Mouse (Mus musculus): Measurements from ENCODE around the gene Snx27. TPM values are rescaled to one million over a fixed set of nuclear protein-coding genes. Genes with fewer than 3 reads are reported as not detected.

Snx27 gene
- polyA plus RNA-seq, 1 experiment: 19.0 TPM

DNA sequence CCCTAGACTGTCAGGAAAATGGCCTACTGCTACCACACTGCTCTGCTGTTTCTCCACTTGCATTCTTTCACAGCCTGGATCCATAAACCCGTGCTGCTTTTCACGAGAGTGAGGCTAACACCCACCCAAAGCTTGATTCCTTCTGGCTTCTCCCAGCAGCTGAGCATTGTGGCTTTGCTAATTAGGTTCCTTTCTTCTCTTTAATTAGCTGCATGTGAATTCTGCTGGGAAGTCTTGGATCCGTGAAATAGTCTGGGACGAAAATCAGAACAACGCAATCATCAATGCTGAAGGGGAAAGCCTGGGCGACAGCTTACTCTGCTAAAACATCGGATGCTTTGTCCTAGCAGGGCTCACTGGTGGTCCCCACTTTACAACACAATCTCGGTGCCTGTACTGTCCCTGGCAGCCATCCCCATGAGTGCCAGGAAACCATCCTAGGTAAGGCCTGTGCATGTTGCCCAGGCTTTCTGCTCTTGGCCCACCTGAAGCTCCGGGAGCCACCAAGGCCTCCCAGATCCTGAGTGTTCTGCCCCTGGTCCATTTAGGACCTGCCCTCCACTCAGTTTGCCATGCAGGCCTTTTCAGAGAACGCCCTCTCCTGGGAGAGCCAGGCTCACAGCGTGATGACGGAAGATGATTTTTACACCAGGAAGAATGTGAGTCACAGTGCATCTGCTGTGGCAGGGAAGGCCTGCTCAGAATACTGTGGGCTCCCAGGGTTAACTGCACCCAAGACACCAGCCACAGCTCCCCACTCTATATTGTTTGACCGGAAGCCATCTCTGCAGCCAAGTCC lies 116.7 kb downstream of the Snx27 start:
- H3K27ac ChIP-seq (ENCODE audit: control insufficient read depth, insufficient read depth, low read depth, low read length): no peak overlapping the region
- H3K4me3 ChIP-seq (ENCODE audit: control insufficient read depth, low read depth, low read length): no peak overlapping the region
- H3K4me1 ChIP-seq (ENCODE audit: control insufficient read depth, insufficient read depth, low read length): no peaks in the 10 kb centered on the region
- TF ChIP-seq CTCF (IDR thresholded peaks at IDR 0.05; ENCODE audit: control insufficient read depth, insufficient read depth, insufficient replicate concordance, low read depth, low read length): no peak
- no peaks in the 10 kb centered on the region for H3K27me3 ChIP-seq (ENCODE audit: control insufficient read depth, insufficient read depth, low read length)
- no peaks in the 10 kb centered on the region for H3K36me3 ChIP-seq (ENCODE audit: control insufficient read depth, insufficient read depth, low read length)

DNA sequence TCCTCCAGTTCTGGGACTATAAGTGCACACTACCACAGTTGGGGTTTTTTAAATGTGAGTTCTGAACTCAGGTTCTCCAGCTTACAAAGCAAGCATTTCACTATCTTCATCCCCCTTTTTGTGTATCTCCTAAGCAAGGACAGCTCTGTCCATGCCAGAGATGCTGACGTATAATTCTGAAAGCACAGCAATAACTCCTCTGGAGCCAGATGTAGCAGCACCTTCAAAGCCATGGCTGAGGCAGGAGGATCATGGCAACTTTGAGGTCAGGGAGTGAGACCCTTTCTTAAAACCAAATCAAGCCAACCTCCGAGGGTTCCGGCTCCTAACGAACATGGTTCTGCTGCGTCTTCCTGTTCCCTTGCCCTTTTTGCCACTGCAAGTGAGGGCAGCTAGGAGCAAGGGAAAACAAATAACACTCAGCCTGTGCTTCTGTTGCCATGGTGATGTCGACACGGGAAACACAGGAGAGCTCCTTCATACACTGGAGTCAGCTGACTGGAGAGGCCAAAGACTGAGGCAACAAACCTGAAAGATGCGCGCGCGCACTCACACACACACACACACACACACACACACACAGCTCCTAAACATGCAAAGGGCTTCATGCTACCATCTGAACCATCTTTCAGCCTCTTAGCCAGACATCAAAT lies 118.5 kb downstream of the Snx27 start:
- no peak overlapping the region for H3K4me3 ChIP-seq (ENCODE audit: control insufficient read depth, low read depth, low read length)
- TF ChIP-seq POLR2A (IDR thresholded peaks at IDR 0.05; ENCODE audit: control insufficient read depth, low read depth, low read length) (no peak), CTCF (IDR thresholded peaks at IDR 0.05; ENCODE audit: control insufficient read depth, insufficient read depth, insufficient replicate concordance, low read depth, low read length) (no peak)
- H3K27me3 ChIP-seq (ENCODE audit: control insufficient read depth, insufficient read depth, low read length): no peaks in the 10 kb centered on the region
- no peaks in the 10 kb centered on the region for H3K36me3 ChIP-seq (ENCODE audit: control insufficient read depth, insufficient read depth, low read length)
- no peaks in the 10 kb centered on the region for H3K4me1 ChIP-seq (ENCODE audit: control insufficient read depth, insufficient read depth, low read length)
- no peak overlapping the region for H3K27ac ChIP-seq (ENCODE audit: control insufficient read depth, insufficient read depth, low read depth, low read length)

DNA sequence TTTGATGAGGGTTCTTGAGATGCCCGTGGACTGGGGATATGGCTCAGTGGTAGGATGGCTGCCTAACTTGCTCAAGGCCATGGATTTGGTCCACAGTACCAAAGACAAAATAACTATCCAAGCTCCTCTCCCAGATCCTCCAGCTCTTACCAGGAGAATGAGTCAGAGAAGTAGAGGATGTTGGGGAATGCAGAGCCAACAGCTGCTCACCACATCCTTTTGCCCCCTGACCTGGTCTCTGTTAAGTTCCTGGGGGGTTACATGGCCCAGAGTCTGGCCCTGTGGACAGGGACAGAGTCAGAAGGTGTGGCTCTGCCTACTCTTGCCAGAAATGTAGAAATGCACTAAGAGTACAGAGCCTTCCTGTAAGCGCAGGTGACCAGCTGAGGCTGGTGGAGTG lies 122.7 kb downstream of the Snx27 start:
- Histone ChIP-seq H3K4me3 (ENCODE audit: control insufficient read depth, low read depth, low read length) (no peak overlapping the region), H3K4me1 (ENCODE audit: control insufficient read depth, insufficient read depth, low read length) (peaks cover 5% of the 10 kb centered on the region), H3K36me3 (ENCODE audit: control insufficient read depth, insufficient read depth, low read length) (no peaks in the 10 kb centered on the region), H3K27me3 (ENCODE audit: control insufficient read depth, insufficient read depth, low read length) (no peaks in the 10 kb centered on the region), H3K27ac (ENCODE audit: control insufficient read depth, insufficient read depth, low read depth, low read length) (no peak overlapping the region)
- TF ChIP-seq CTCF (IDR thresholded peaks at IDR 0.05; ENCODE audit: control insufficient read depth, insufficient read depth, insufficient replicate concordance, low read depth, low read length) (no peak), POLR2A (IDR thresholded peaks at IDR 0.05; ENCODE audit: control insufficient read depth, low read depth, low read length) (no peak)

DNA sequence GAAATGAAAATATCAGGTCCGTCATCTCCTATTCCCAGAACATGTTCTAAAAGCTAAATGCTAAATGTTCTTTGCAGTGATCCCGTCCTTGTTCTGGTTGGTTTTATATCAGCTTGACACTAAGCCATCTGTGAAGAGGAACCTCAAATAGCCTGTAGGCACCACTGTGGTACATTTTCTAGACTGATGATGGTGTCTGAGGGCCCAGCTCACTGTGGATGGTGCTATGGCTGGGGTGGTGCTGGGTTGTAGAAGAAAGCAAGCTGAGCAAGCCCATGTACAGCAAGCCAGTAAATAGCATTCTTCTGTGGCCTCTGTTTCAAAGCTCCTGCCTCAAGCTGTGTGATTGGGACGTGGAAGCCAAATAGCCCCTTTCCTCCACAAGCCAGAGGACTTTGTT lies 125.5 kb downstream of the Snx27 start:
- H3K27me3 ChIP-seq (ENCODE audit: control insufficient read depth, insufficient read depth, low read length): no peaks in the 10 kb centered on the region
- no peaks in the 10 kb centered on the region for H3K36me3 ChIP-seq (ENCODE audit: control insufficient read depth, insufficient read depth, low read length)
- no peak overlapping the region for H3K27ac ChIP-seq (ENCODE audit: control insufficient read depth, insufficient read depth, low read depth, low read length)
- peaks cover 5% of the 10 kb centered on the region for H3K4me1 ChIP-seq (ENCODE audit: control insufficient read depth, insufficient read depth, low read length)
- H3K4me3 ChIP-seq (ENCODE audit: control insufficient read depth, low read depth, low read length): no peak overlapping the region
- no peak for TF ChIP-seq POLR2A (IDR thresholded peaks at IDR 0.05; ENCODE audit: control insufficient read depth, low read depth, low read length)
- no peak for TF ChIP-seq CTCF (IDR thresholded peaks at IDR 0.05; ENCODE audit: control insufficient read depth, insufficient read depth, insufficient replicate concordance, low read depth, low read length)

DNA sequence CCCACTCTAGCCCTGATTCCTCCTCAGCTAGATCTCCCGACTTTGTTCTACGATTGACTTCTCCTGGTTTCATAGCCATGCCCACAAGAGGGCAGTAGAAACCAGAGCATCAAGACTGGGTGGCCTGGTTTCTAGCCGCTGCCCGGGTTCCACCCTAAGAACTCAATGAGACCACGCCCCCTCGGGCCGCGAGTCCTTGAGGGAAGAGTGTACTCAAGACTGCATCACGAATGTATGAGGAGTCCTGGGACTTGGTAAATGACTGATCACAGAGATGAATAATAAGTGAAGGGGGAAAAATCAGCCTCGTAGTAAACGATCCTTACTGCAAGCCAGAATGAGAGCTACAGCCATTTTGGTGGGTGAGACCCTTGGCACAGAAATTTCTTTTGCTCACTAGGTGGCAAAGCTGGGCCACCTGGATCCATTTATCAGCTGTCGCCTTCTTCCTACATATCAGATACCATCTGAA lies 126.0 kb downstream of the Snx27 start:
- H3K27me3 ChIP-seq (ENCODE audit: control insufficient read depth, insufficient read depth, low read length): no peaks in the 10 kb centered on the region
- H3K36me3 ChIP-seq (ENCODE audit: control insufficient read depth, insufficient read depth, low read length): no peaks in the 10 kb centered on the region
- no peak overlapping the region for H3K27ac ChIP-seq (ENCODE audit: control insufficient read depth, insufficient read depth, low read depth, low read length)
- TF ChIP-seq POLR2A (IDR thresholded peaks at IDR 0.05; ENCODE audit: control insufficient read depth, low read depth, low read length) (no peak; the same call in 1 of the 2 replicates), CTCF (IDR thresholded peaks at IDR 0.05; ENCODE audit: control insufficient read depth, insufficient read depth, insufficient replicate concordance, low read depth, low read length) (peak; percentile 50; the same call in 1 of the 2 replicates)
- H3K4me1 ChIP-seq (ENCODE audit: control insufficient read depth, insufficient read depth, low read length): peaks cover 5% of the 10 kb centered on the region
- peak overlapping the region; percentile 44 for H3K4me3 ChIP-seq (ENCODE audit: control insufficient read depth, low read depth, low read length)

DNA sequence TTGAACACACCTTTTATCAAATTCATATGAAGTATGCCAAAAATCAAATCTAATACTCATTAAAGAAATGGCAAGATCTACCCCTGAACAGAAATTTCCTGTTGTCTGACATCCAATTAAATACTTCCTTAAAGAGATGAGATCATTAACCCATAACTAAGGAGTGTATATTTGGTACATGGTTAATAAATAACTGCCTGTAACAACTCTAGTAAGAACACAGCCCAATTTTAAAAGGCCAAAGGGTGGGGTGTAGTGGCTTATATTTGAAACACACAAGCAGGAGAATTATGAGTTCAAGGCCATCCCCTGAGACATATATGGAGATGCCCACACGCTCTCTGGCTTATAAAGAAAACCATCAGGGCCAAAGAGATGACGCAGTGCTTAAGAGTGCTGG lies 133.1 kb downstream of the Snx27 start:
- peaks cover 4% of the 10 kb centered on the region for H3K36me3 ChIP-seq (ENCODE audit: control insufficient read depth, insufficient read depth, low read length)
- H3K4me1 ChIP-seq (ENCODE audit: control insufficient read depth, insufficient read depth, low read length): no peaks in the 10 kb centered on the region
- no peak overlapping the region for H3K4me3 ChIP-seq (ENCODE audit: control insufficient read depth, low read depth, low read length)
- no peak overlapping the region for H3K27ac ChIP-seq (ENCODE audit: control insufficient read depth, insufficient read depth, low read depth, low read length)
- no peak for TF ChIP-seq CTCF (IDR thresholded peaks at IDR 0.05; ENCODE audit: control insufficient read depth, insufficient read depth, insufficient replicate concordance, low read depth, low read length)
- TF ChIP-seq POLR2A (IDR thresholded peaks at IDR 0.05; ENCODE audit: control insufficient read depth, low read depth, low read length): no peak
- no peaks in the 10 kb centered on the region for H3K27me3 ChIP-seq (ENCODE audit: control insufficient read depth, insufficient read depth, low read length)

Other genes with a start within 250 kb of the Snx27 start
- gene Them5, start 240.6 kb downstream of the Snx27 start, polyA plus RNA-seq (2012; rRNA removed): 0.11 TPM in 1 of 2 replicates, not detected in the other
- 0.23 and 0.41 TPM in 2 replicates for gene C2cd4d, start 220.3 kb downstream of the Snx27 start, polyA plus RNA-seq (2012; rRNA removed)
- gene Rorc, start 209.9 kb downstream of the Snx27 start, polyA plus RNA-seq (2012; rRNA removed): 1.3 and 1.5 TPM in 2 replicates
- gene Lingo4, start 184.2 kb downstream of the Snx27 start, polyA plus RNA-seq (2012; rRNA removed): not detected in 2 replicates
- gene Tdrkh, start 169.4 kb downstream of the Snx27 start, polyA plus RNA-seq (2012; rRNA removed): 5.5 and 8.9 TPM in 2 replicates
- gene Mrpl9, start 139.4 kb downstream of the Snx27 start, polyA plus RNA-seq (2012; rRNA removed): 16.8 and 17.1 TPM in 2 replicates
- gene Oaz3, start 138.8 kb downstream of the Snx27 start, polyA plus RNA-seq (2012; rRNA removed): 2,779 and 3,078 TPM in 2 replicates
- gene Celf3, start 104.4 kb downstream of the Snx27 start, polyA plus RNA-seq (2012; rRNA removed): 243 and 256 TPM in 2 replicates
- 107 and 109 TPM in 2 replicates for gene Riiad1, start 102.4 kb downstream of the Snx27 start, polyA plus RNA-seq (2012; rRNA removed)
- not detected in 2 replicates for gene Gm10972, start 60.4 kb upstream of the Snx27 start, polyA plus RNA-seq (2012; rRNA removed)
- 13.1 and 13.2 TPM in 2 replicates for gene Tuft1, start 76.2 kb upstream of the Snx27 start, polyA plus RNA-seq (2012; rRNA removed)
- 0.24 TPM in 1 of 2 replicates, not detected in the other for gene Selenbp2, start 110.8 kb upstream of the Snx27 start, polyA plus RNA-seq (2012; rRNA removed)
- gene Cgn, start 203.8 kb upstream of the Snx27 start, polyA plus RNA-seq (2012; rRNA removed): 12.6 and 17.4 TPM in 2 replicates

Measured in testis, adult 2 months (tissue).